Mouse (Mus musculus) neural tube, embryonic 15.5 days (tissue): ENCODE measurements around the gene Galnt10. TPM values are rescaled to one million over a fixed set of nuclear protein-coding genes. Genes with fewer than 3 reads are reported as not detected.
A peak's percentile ranks its signal among the peaks of the same experiment; 100 is the strongest.

ENCODE experiments used
- ATAC-seq: fragments of 200-750 bp; cut with Nextera tagmentation; 2 replicates; pipeline ENCODE4 v1.8.0; 2017; ENCODE audit warnings: mild to moderate bottlenecking, moderate TSS enrichment, moderate library complexity; ENCODE audit not compliant: low FRiP score
- H3K27ac ChIP-seq: fragments of 300-500 bp; sonication (generic); replicated peaks from 2 replicates; pipeline ENCODE4 v1.5.1; 2015; ENCODE audit warnings: mild to moderate bottlenecking, inconsistent platforms
- H3K27me3 ChIP-seq: fragments of 300-500 bp; sonication (generic); replicated peaks from 2 replicates; pipeline ENCODE4 v1.6.1; 2015; ENCODE audit warnings: inconsistent platforms
- H3K36me3 ChIP-seq: fragments of 300-500 bp; sonication (generic); 2 replicates; pipeline ENCODE4 v1.6.1; 2015; ENCODE audit warnings: inconsistent platforms
- H3K4me1 ChIP-seq: fragments of 300-500 bp; sonication (generic); 2 replicates; pipeline ENCODE4 v1.6.1; 2015; ENCODE audit warnings: inconsistent platforms
- H3K4me2 ChIP-seq: fragments of 300-500 bp; sonication (generic); 2 replicates; pipeline ENCODE4 v1.6.1; 2015; ENCODE audit warnings: inconsistent platforms, mild to moderate bottlenecking, moderate library complexity
- H3K4me3 ChIP-seq: fragments of 300-500 bp; sonication (generic); replicated peaks from 2 replicates; pipeline ENCODE4 v1.5.1; 2015; ENCODE audit warnings: mild to moderate bottlenecking, inconsistent platforms
- H3K9ac ChIP-seq: fragments of 300-500 bp; sonication (generic); replicated peaks from 2 replicates; pipeline ENCODE4 v1.6.1; 2015; ENCODE audit warnings: mild to moderate bottlenecking, inconsistent platforms
- H3K9me3 ChIP-seq: fragments of 300-500 bp; sonication (generic); replicated peaks from 2 replicates; pipeline ENCODE4 v1.6.1; 2016; ENCODE audit warnings: inconsistent platforms
- WGBS: fragments of 180-500 bp; shearing (Covaris S2); methylation state at CpG from one replicate; pipeline ENCODE4 v1.1.7; 2015; ENCODE audit warnings: mixed read lengths; 5-methylcytosine and 5-hydroxymethylcytosine counted together
- polyA plus RNA-seq: library from polyadenylated mRNA; unstranded; fragments of >200 nt; fragmentation: Nextera tagmentation; extraction: Ambion mirVana; gene quantifications from 2 replicates; pipeline ENCODE4 v1.2.1, GENCODE M21; 2015

Gene Galnt10
- polyA plus RNA-seq, 1 experiment from 2014 or later, result 11.7 TPM

DNA sequence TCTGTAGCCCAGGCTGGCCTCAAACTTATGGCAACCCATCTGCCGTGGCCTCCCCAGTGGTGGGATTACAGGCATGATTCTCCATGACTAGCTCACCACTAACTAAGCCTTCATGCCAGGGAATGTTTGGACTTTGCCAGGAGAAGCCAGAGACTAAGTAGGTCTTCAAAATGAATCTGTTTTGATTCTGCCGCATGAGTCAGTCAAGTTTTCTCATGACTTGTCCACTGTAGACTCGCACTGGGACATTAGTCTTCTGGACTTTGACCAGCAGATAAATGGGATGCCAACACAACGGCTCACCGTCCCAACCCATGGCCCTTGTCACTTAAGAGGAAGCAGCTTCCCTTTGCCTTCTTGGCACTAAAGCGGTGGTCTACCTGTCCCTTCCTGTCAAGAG is 49.2 kb downstream of the Galnt10 start:
- H3K9me3 ChIP-seq, result no peaks in the 10 kb centered on the region
- no peak overlapping the region for H3K4me3 ChIP-seq
- H3K4me1 ChIP-seq, result peaks cover 36% of the 10 kb centered on the region
- ATAC-seq, result no peak
- H3K4me2 ChIP-seq, result no peak overlapping the region
- WGBS, result 93% methylated on average over 6 of the region's 6 CpGs
- H3K27me3 ChIP-seq, result peaks cover 8% of the 10 kb centered on the region; the same call in 1 of the 2 replicates
- H3K27ac ChIP-seq, result no peak overlapping the region
- H3K36me3 ChIP-seq, result no peaks in the 10 kb centered on the region
- H3K9ac ChIP-seq, result no peak overlapping the region

DNA sequence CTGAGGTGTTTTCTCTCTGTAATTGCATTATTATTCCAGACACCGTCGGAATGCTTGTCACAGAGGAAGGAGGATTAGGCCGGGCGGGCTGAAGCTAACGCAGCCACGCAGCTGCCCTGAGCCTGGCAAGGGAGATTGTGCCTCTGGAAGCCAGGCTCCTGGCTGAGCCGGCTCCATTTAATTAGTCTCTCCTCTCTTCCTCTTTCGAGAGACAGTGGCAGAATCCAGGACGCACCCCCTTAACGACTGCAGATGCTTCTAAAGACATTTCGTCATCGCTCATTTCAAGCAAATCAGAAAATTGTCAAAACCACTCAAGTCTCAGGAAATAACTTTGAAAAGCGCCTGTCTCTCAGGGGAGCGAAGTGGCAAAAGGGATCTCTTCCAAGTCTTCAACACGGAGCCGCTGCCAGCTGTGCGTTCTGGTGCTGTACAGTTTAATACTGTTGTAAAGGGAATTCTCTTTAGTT is 51.0 kb downstream of the Galnt10 start:
- H3K4me2 ChIP-seq, result peak overlapping the region; percentile 38
- WGBS, result 13% methylated on average over 17 of the region's 17 CpGs
- H3K4me1 ChIP-seq, result peaks cover 35% of the 10 kb centered on the region
- H3K9ac ChIP-seq, result 0 out of 2 replicates have a peak overlapping the region, but pooled peaks have one; percentile 11
- H3K27ac ChIP-seq, result peak overlapping the region; percentile 70
- H3K9me3 ChIP-seq, result no peaks in the 10 kb centered on the region
- H3K4me3 ChIP-seq, result no peak overlapping the region
- no peaks in the 10 kb centered on the region for H3K36me3 ChIP-seq
- ATAC-seq, result peak; percentile 52
- peaks cover 5% of the 10 kb centered on the region; the same call in 1 of the 2 replicates for H3K27me3 ChIP-seq

DNA sequence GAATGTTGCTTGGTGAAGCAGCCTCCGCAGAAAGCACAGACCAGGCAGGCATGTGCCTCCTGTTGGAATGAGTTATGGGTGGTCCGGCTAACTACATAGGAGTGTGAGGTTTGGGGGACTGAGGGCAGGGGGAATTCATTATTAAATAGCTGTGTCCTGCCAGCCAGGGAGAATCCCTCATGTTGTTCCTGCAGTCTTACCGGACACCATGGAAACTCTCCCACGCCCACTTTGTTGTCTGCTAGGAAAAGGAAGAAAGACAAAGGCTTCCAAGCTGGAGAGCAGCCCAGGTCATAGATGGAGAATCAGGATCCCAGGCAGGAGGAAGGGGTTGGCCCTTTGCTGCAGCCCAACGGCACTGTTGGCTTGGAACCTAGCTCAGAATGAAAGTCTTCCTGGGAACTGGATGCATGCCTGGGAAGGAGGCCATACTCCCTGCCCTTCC is 51.6 kb downstream of the Galnt10 start:
- H3K9me3 ChIP-seq, result no peaks in the 10 kb centered on the region
- H3K27ac ChIP-seq, result peak overlapping the region; percentile 70
- WGBS, result 13% methylated on average over 5 of the region's 5 CpGs
- peak; percentile 71 for ATAC-seq
- H3K4me3 ChIP-seq, result no peak overlapping the region
- H3K9ac ChIP-seq, result no peak overlapping the region
- H3K36me3 ChIP-seq, result no peaks in the 10 kb centered on the region
- H3K27me3 ChIP-seq, result peaks cover 5% of the 10 kb centered on the region; the same call in 1 of the 2 replicates
- peaks cover 35% of the 10 kb centered on the region for H3K4me1 ChIP-seq
- H3K4me2 ChIP-seq, result peak overlapping the region; percentile 38; the same call in 1 of the 2 replicates

DNA sequence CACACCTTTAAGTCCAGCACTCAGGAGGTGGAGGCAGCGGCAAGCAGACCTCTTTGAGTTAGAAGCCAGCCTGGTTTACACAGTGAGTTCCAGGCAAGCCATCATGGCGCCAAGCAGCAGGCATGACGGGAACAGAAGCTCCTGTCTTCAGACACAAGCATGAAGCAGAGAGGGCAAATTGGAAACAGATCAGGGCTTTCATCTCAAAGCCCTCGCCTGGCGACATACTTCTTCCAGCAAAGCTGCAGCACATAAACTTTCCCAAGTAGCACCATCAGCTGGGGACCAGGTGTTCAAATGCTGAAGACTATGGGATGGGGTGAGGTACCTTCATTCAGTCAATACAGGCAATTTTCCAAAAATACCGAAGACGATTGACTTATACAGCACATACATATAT is 54.9 kb downstream of the Galnt10 start:
- Histone ChIP-seq H3K36me3 (0 out of 2 replicates have a peak, but pooled peaks cover 1% of the 10 kb centered on the region), H3K4me1 (peaks cover 23% of the 10 kb centered on the region), H3K27me3 (no peaks in the 10 kb centered on the region; the same call in 1 of the 2 replicates), H3K9ac (no peak overlapping the region), H3K4me2 (no peak overlapping the region), H3K4me3 (no peak overlapping the region), H3K9me3 (no peaks in the 10 kb centered on the region; the same call in 1 of the 2 replicates), H3K27ac (no peak overlapping the region)
- WGBS, result 94% methylated on average over 7 of the region's 7 CpGs
- ATAC-seq, result no peak

DNA sequence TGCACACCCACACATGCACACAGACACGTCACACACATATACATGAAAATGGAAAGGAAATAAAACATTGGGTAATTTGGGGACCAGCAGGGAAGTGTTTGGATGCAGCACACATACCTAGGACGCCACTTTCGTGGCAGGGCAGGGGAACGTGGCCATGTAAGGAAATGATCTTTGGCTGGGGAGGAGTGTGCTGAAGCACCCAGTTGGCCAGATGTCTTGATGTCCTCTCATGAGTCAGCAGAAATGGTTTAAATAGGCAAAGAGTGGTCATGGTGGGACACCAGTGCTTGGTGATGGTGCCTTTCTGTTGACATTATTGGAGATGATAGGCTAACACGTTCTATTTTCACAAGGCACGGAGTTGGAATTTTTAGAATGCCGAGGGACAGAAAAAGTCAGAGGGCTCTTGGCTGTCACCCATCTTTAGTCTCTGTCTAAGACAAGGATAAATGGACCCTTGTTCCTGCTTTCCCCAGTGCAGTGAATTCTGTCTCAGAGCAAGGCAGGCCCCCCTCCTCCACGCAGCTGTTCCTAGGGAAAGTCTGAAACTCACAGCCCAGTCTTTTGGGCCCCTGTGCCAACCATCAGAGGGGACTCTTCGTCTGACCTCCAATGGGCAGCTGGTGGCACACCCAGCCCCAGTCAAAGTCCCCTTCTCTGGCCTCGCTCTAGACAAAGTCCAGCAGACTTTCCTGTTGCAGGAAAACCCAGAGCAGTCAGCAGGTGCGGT is 56.1 kb downstream of the Galnt10 start:
- H3K4me2 ChIP-seq, result no peak overlapping the region
- H3K27ac ChIP-seq, result no peak overlapping the region
- no peak for ATAC-seq

DNA sequence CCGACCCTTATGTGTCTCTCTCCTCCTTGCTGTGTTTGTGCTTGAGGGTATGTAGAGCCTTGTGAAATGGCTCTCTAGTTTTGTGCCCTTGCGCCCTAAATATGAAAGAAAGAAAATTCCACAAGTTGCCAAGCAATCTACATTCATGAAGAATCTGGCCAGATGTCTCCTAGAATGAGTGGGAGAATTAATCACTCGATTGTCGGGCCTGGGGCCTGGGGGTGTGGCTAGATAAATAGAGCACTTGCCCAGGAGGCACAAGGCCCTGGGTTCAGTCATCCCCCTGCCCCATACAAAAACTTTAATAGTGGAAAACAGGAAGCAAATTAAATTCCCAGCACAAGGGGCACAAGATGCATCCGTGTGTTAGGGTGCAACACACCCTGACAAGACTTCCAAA is 56.7 kb downstream of the Galnt10 start:
- Histone ChIP-seq H3K9me3 (no peaks in the 10 kb centered on the region; the same call in 1 of the 2 replicates), H3K27me3 (no peaks in the 10 kb centered on the region; the same call in 1 of the 2 replicates), H3K4me2 (no peak overlapping the region), H3K36me3 (0 out of 2 replicates have a peak, but pooled peaks cover 3% of the 10 kb centered on the region), H3K4me3 (no peak overlapping the region), H3K9ac (no peak overlapping the region), H3K4me1 (peaks cover 10% of the 10 kb centered on the region), H3K27ac (no peak overlapping the region)
- 59% methylated on average over 5 of the region's 5 CpGs for WGBS
- no peak for ATAC-seq

More for the DNA sequence above, 56.1 kb downstream of the Galnt10 start:
- WGBS, result 84% methylated on average over 11 of the region's 11 CpGs
- Histone ChIP-seq H3K9ac (no peak overlapping the region), H3K9me3 (no peaks in the 10 kb centered on the region; the same call in 1 of the 2 replicates), H3K4me3 (no peak overlapping the region), H3K4me1 (peaks cover 16% of the 10 kb centered on the region), H3K36me3 (0 out of 2 replicates have a peak, but pooled peaks cover 3% of the 10 kb centered on the region), H3K27me3 (no peaks in the 10 kb centered on the region; the same call in 1 of the 2 replicates)

DNA sequence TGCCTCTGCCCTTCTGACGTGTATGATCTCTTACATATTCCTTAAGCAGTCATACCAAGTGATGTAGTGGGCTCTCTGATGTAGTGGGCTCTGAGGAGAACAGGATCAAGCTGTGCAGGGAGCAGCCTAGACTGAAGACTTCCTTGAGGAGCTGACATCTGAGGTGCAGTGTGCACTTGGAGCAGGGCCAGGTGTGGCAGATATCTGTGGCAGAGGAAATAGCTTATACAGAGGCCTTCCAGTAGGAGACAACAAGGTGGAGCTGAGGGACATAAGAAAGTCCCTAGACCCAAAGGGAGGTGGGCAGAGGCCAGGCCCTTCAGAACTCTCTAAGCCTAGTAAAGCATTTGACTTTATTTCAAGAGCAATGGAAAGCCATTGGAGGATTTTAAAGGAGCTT is 61.4 kb downstream of the Galnt10 start:
- Histone ChIP-seq H3K27ac (no peak overlapping the region), H3K9me3 (no peaks in the 10 kb centered on the region; the same call in 1 of the 2 replicates), H3K4me2 (no peak overlapping the region), H3K4me1 (peaks cover 3% of the 10 kb centered on the region; the same call in 1 of the 2 replicates), H3K9ac (no peak overlapping the region), H3K4me3 (no peak overlapping the region), H3K27me3 (no peaks in the 10 kb centered on the region), H3K36me3 (0 out of 2 replicates have a peak, but pooled peaks cover 3% of the 10 kb centered on the region)
- WGBS, result 100% methylated on average over 1 of the region's 1 CpGs
- no peak for ATAC-seq

DNA sequence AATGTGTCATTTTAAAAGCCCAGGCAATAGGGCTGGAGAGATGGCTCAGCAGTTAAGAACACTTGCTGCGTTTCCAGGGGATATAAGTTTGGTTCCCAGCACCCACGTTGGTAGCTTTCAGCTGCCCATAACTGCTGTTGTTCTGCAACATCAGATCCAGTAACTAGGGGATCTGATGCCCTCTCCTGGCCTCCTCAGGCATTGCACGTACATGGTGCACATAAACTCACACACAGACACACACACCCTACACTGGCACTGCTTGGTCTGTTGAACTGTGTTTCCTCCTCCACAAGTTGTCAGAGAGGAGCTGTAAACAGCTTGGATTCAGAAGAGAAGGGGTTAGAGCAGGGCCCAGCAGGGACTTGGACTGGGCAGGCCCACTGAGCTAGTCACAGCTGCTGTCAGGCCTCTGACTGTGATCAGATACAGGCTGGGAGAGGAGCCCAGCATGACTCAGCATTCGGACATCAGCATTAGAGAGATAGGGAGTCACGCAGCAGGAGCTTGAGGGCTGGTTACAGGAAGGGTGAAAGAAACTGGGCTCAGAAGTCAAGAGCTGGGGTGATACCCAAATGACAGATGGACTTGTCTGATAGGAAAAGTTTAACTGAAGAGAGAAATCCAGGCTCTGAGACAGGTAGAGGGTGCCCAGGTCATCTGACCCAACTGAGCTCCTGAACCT is 62.0 kb downstream of the Galnt10 start:
- H3K9me3 ChIP-seq, result no peaks in the 10 kb centered on the region; the same call in 1 of the 2 replicates
- H3K27me3 ChIP-seq, result no peaks in the 10 kb centered on the region
- WGBS, result 92% methylated on average over 5 of the region's 5 CpGs
- H3K4me2 ChIP-seq, result no peak overlapping the region
- no peak overlapping the region for H3K4me3 ChIP-seq
- H3K4me1 ChIP-seq, result peaks cover 3% of the 10 kb centered on the region; the same call in 1 of the 2 replicates
- 0 out of 2 replicates have a peak, but pooled peaks cover 3% of the 10 kb centered on the region for H3K36me3 ChIP-seq
- H3K9ac ChIP-seq, result no peak overlapping the region
- H3K27ac ChIP-seq, result no peak overlapping the region
- ATAC-seq, result no peak

DNA sequence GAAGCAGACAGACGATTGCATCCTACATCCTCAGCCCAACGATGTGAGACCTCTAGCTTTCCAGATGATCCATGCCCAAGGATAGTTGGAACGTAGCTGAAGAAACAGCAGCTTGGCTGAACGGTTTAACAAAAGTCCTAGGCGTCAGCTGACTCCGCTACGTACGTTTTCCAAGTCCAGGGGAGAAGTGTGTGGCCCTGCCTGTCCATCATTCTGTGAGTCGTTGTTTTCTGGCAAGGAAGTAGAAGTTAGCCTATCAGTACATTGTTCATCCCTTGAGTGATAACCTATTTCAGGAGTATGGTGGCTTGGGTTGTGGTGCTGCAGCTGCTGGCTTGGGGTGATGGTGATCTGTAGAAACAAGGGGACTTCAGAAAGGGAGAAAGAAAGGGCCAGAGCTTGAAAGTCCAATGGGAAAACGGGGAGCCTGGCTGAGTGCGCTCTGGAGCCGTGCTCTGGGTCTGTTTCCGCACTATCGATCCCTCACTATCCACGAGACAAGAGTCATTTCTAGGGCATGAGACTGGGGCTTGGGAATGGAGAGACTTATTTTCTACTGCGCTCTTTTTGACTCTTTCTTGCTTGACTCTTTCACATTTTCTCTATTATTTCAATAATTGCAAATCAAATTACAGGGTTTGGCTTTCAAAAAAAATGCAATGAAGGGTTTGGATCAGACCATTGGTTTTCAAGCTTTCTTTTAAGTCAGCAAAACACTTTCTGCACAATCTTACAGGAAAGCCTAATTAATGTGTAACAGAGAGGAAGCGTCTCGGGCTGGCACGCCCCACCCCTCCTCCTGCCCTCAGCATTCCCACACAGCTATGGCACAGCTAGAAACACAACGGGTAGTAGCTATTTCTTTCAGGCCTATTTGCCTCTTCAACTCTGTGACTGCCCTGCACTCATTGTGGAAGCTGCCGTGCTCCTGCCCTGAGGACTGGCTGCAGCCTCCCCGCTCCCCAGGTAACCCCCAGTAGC is 63.2 kb downstream of the Galnt10 start:
- Histone ChIP-seq H3K4me3 (no peak overlapping the region), H3K36me3 (0 out of 2 replicates have a peak, but pooled peaks cover 3% of the 10 kb centered on the region), H3K27me3 (no peaks in the 10 kb centered on the region), H3K4me1 (peaks cover 3% of the 10 kb centered on the region; the same call in 1 of the 2 replicates), H3K4me2 (no peak overlapping the region), H3K9me3 (no peaks in the 10 kb centered on the region; the same call in 1 of the 2 replicates), H3K27ac (no peak overlapping the region), H3K9ac (no peak overlapping the region)
- 78% methylated on average over 22 of the region's 22 CpGs for WGBS
- no peak for ATAC-seq

DNA sequence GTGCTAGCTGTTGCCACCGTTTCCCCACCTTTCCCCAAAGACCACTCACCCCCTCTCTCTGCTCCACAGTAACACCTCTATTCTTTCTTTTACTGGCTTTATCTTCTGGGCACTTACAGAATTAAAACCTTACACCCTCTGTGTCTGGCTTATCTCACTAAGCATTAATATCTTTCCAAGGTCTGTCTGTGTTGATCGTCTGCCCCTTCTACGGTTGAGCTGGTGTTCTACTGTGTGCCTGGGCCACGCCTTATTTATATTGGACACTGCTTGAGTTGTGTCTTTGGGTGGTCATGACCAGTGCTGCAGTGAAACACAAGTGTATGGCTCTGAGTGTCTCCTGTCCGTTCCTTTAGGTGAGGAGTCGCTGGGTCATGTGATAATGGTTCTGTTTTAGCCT is 68.7 kb downstream of the Galnt10 start:
- Histone ChIP-seq H3K36me3 (no peaks in the 10 kb centered on the region), H3K27ac (no peak overlapping the region), H3K4me3 (no peak overlapping the region), H3K9ac (no peak overlapping the region), H3K4me2 (no peak overlapping the region), H3K4me1 (no peaks in the 10 kb centered on the region), H3K27me3 (no peaks in the 10 kb centered on the region), H3K9me3 (no peaks in the 10 kb centered on the region)
- ATAC-seq, result no peak
- WGBS, result 91% methylated on average over 6 of the region's 6 CpGs
